Mouse (Mus musculus) thymus, postnatal 10 days (tissue): ENCODE measurements around the gene Degs2.

ENCODE experiments used
- DNase-seq, 2 experiments: peaks; one replicate each; pipeline ENCODE4 v3.0.0; 2021; ENCODE audit warnings: low spot score in 2 of 2

The Degs2 gene

GRCm38 (mm10) chr12:108700037-108700436, 2.1 kb downstream of the Degs2 start:
- DNase-seq, result no peak

GRCm38 (mm10) chr12:108699576-108699975, 2.5 kb downstream of the Degs2 start:
- no peak for DNase-seq

GRCm38 (mm10) chr12:108698697-108699471, 3.2 kb downstream of the Degs2 start:
- DNase-seq, result no peak

GRCm38 (mm10) chr12:108694223-108694622, 7.9 kb downstream of the Degs2 start:
- DNase-seq, result no peak

GRCm38 (mm10) chr12:108693592-108693991, 8.5 kb downstream of the Degs2 start:
- no peak for DNase-seq

GRCm38 (mm10) chr12:108690529-108690928, 11.6 kb downstream of the Degs2 start:
- DNase-seq, result no peak

GRCm38 (mm10) chr12:108689167-108689566, 12.9 kb downstream of the Degs2 start:
- DNase-seq, result no peak

GRCm38 (mm10) chr12:108686926-108687325, 15.2 kb downstream of the Degs2 start:
- DNase-seq, result no peak

- peak; percentile 68 to 79 for DNase-seq
Measured at GRCm38 (mm10) chr12:108686463-108686862, 15.7 kb downstream of the Degs2 start.

- no peak for DNase-seq
Measured at GRCm38 (mm10) chr12:108682240-108683023, 19.7 kb downstream of the Degs2 start.

GRCm38 (mm10) chr12:108680861-108681260, 21.3 kb downstream of the Degs2 start:
- DNase-seq, result no peak

- DNase-seq, result no peak
Measured at GRCm38 (mm10) chr12:108678366-108678765, 23.7 kb downstream of the Degs2 start.

- no peak for DNase-seq
Measured at GRCm38 (mm10) chr12:108677116-108677515, 25.0 kb downstream of the Degs2 start.

GRCm38 (mm10) chr12:108675614-108676401, 26.3 kb downstream of the Degs2 start:
- DNase-seq, result no peak

- DNase-seq, result no peak
Measured at GRCm38 (mm10) chr12:108674916-108675315, 27.2 kb downstream of the Degs2 start.

- DNase-seq, result no peak
Measured at GRCm38 (mm10) chr12:108674502-108674901, 27.6 kb downstream of the Degs2 start.

- no peak for DNase-seq
Measured at GRCm38 (mm10) chr12:108673546-108673945, 28.6 kb downstream of the Degs2 start.

GRCm38 (mm10) chr12:108672908-108673307, 29.2 kb downstream of the Degs2 start:
- peak; percentile 49 to 55 for DNase-seq

- DNase-seq, result peak; percentile 24 to 26
Measured at GRCm38 (mm10) chr12:108671541-108671940, 30.6 kb downstream of the Degs2 start.

- DNase-seq, result no peak
Measured at GRCm38 (mm10) chr12:108668606-108669235, 33.4 kb downstream of the Degs2 start.

GRCm38 (mm10) chr12:108657350-108657749, 44.8 kb downstream of the Degs2 start:
- DNase-seq, result peak; percentile 60 to 83
